Mouse (Mus musculus) lung, embryonic 15.5 days (tissue): Measurements from ENCODE around the gene Bsg. TPM values are rescaled to one million over a fixed set of nuclear protein-coding genes. Genes with fewer than 3 reads are reported as not detected.

ENCODE experiments used
- polyA plus RNA-seq: library from polyadenylated mRNA; unstranded; fragments of >200 nt; fragmentation: Nextera tagmentation; extraction: Ambion mirVana; gene quantifications from 2 replicates; pipeline ENCODE4 v1.2.1, GENCODE M21; 2015

The Bsg gene
- polyA plus RNA-seq, 1 experiment from 2014 or later: 1,152 TPM

Other genes with a start within 250 kb of the Bsg start
- gene Vmn2r83, start 235.8 kb upstream of the Bsg start, polyA plus RNA-seq: not detected in 2 replicates
- 33.2 and 34.1 TPM in 2 replicates for gene Plpp2, start 170.7 kb upstream of the Bsg start, polyA plus RNA-seq
- 45.9 and 47.9 TPM in 2 replicates for gene Mier2, start 149.3 kb upstream of the Bsg start, polyA plus RNA-seq
- not detected in 2 replicates for gene Theg, start 117.2 kb upstream of the Bsg start, polyA plus RNA-seq
- not detected in 2 replicates for gene C2cd4c, start 90.5 kb upstream of the Bsg start, polyA plus RNA-seq
- gene Shc2, start 66.6 kb upstream of the Bsg start, polyA plus RNA-seq: 6.2 and 6.7 TPM in 2 replicates
- not detected in 2 replicates for gene Odf3l2, start 58.8 kb upstream of the Bsg start, polyA plus RNA-seq
- gene Madcam1, start 39.9 kb upstream of the Bsg start, polyA plus RNA-seq: 0.89 and 1.3 TPM in 2 replicates
- 61.7 and 65.9 TPM in 2 replicates for gene Tpgs1, start 35.1 kb upstream of the Bsg start, polyA plus RNA-seq
- gene Cdc34, start 22.3 kb upstream of the Bsg start, polyA plus RNA-seq: 79.5 and 82.0 TPM in 2 replicates
- gene Gzmm, start 15.5 kb upstream of the Bsg start, polyA plus RNA-seq: 0.86 and 0.89 TPM in 2 replicates
- 0.05 and 0.10 TPM in 2 replicates for gene Hcn2, start 12.1 kb downstream of the Bsg start, polyA plus RNA-seq
- gene Polrmt, start 42.1 kb downstream of the Bsg start, polyA plus RNA-seq: 41.5 and 49.2 TPM in 2 replicates
- gene Fgf22, start 50.6 kb downstream of the Bsg start, polyA plus RNA-seq: 0.12 and 0.30 TPM in 2 replicates
- 89.7 and 91.3 TPM in 2 replicates for gene Rnf126, start 62.5 kb downstream of the Bsg start, polyA plus RNA-seq
- gene Fstl3, start 72.8 kb downstream of the Bsg start, polyA plus RNA-seq: 19.2 and 20.5 TPM in 2 replicates
- 0.40 and 1.9 TPM in 2 replicates for gene Prss57, start 86.5 kb downstream of the Bsg start, polyA plus RNA-seq
- gene Palm, start 89.1 kb downstream of the Bsg start, polyA plus RNA-seq: 61.3 and 63.7 TPM in 2 replicates
- 7.7 and 10.2 TPM in 2 replicates for gene Misp, start 116.5 kb downstream of the Bsg start, polyA plus RNA-seq
- gene Ptbp1, start 149.9 kb downstream of the Bsg start, polyA plus RNA-seq: 367 and 368 TPM in 2 replicates
- gene Prtn3, start 170.0 kb downstream of the Bsg start, polyA plus RNA-seq: 3.7 and 3.8 TPM in 2 replicates
- gene Plppr3, start 170.1 kb downstream of the Bsg start, polyA plus RNA-seq: 29.1 and 32.4 TPM in 2 replicates
- gene Elane, start 181.8 kb downstream of the Bsg start, polyA plus RNA-seq: 0.25 and 0.72 TPM in 2 replicates
- not detected in 2 replicates for gene Cfd, start 186.4 kb downstream of the Bsg start, polyA plus RNA-seq
- gene Med16, start 204.4 kb downstream of the Bsg start, polyA plus RNA-seq: 54.7 and 56.1 TPM in 2 replicates
- gene Gm26602, start 206.4 kb downstream of the Bsg start, polyA plus RNA-seq: 1.2 and 1.7 TPM in 2 replicates
- 0.59 and 0.87 TPM in 2 replicates for gene Kiss1r, start 212.5 kb downstream of the Bsg start, polyA plus RNA-seq
- 143 and 152 TPM in 2 replicates for gene R3hdm4, start 216.7 kb downstream of the Bsg start, polyA plus RNA-seq
- 4.8 and 6.0 TPM in 2 replicates for gene Arid3a, start 222.6 kb downstream of the Bsg start, polyA plus RNA-seq